8 mouse cellular contexts compared by ENCODE assay signal in genomic region chr8:70374318-70374927, GRCm38 (mm10). TPM values are rescaled to one million over a fixed set of nuclear protein-coding genes. Genes with fewer than 3 reads are reported as not detected.
DNase-seq lines count a peak whose midpoint lies in the region; ATAC-seq and TF ChIP-seq lines count a peak whose summit lies in the region.

No protein-coding gene starts in this region.

- no peak overlapping the region for H3K27ac ChIP-seq in MEL (ENCODE audit: control insufficient read depth, low read depth, low read length)
- no peak overlapping the region for H3K27ac ChIP-seq in forebrain, embryonic 12.5 days
- peak overlapping the region; percentile 27; the same call in 1 of the 2 replicates for H3K27ac ChIP-seq in limb, embryonic 10.5 days
- H3K27ac ChIP-seq in midbrain, embryonic 10.5 days (replicated peaks): no peak overlapping the region

- TF ChIP-seq EP300 in MEL (IDR thresholded peaks at IDR 0.05; ENCODE audit: low read depth in 1 of 2, low read length in 2 of 2): no peak

- ATAC-seq in cerebellum, adult (ENCODE audit: insufficient number of reproducible peaks, low FRiP score, low TSS enrichment): peak; percentile 50; the same call in 1 of the 2 replicates
- peak; percentile 57 for ATAC-seq in forebrain, embryonic 12.5 days (ENCODE audit: low FRiP score)

- WGBS in forebrain, embryonic 12.5 days: 1% methylated on average over 52 of the region's 53 CpGs
- WGBS in limb, embryonic 10.5 days: 1% methylated on average over 53 of the region's 53 CpGs
- WGBS in midbrain, embryonic 10.5 days: under 1% methylated on average over 53 of the region's 53 CpGs

- H3K4me2 ChIP-seq in forebrain, embryonic 12.5 days: peak overlapping the region; percentile 50

- TF ChIP-seq RAD21 in MEL (IDR thresholded peaks at IDR 0.05; ENCODE audit: low read depth, low read length): no peak

- intact Hi-C loops in heart, postnatal 25 days (cut with DNase I): no loop called here

- H3K4me3 ChIP-seq in MEL (ENCODE audit: control insufficient read depth in 1 of 2, insufficient read depth in 1 of 2, low read depth in 2 of 2, low read length in 2 of 2): peak overlapping the region; percentile 73 to 83
- peak overlapping the region; percentile 37 for H3K4me3 ChIP-seq in forebrain, embryonic 12.5 days (replicated peaks)
- peak overlapping the region; percentile 48 for H3K4me3 ChIP-seq in limb, embryonic 10.5 days
- peak overlapping the region; percentile 51 for H3K4me3 ChIP-seq in midbrain, embryonic 10.5 days

- TF ChIP-seq CTCF in MEL (IDR thresholded peaks at IDR 0.05 in 2 of 3, conservative IDR thresholded peaks at IDR 0.05 in 1 of 3; ENCODE audit: control insufficient read depth in 1 of 3, insufficient read depth in 1 of 3, low read depth in 2 of 3, low read length in 3 of 3, poor library complexity in 1 of 3, severe bottlenecking in 1 of 3): no peak

- no peaks in the 10 kb centered on the region for H3K9me3 ChIP-seq in MEL (replicated peaks; ENCODE audit: insufficient read depth, low read length)
- no peaks in the 10 kb centered on the region for H3K9me3 ChIP-seq in forebrain, embryonic 12.5 days
- no peaks in the 10 kb centered on the region for H3K9me3 ChIP-seq in limb, embryonic 10.5 days (replicated peaks)
- H3K9me3 ChIP-seq in midbrain, embryonic 10.5 days (replicated peaks): no peaks in the 10 kb centered on the region

- no peaks in the 10 kb centered on the region for H3K79me2 ChIP-seq in MEL (ENCODE audit: control insufficient read depth, insufficient read depth, low read length, poor library complexity)

- H3K36me3 ChIP-seq in MEL (ENCODE audit: control insufficient read depth in 1 of 2, insufficient read depth in 2 of 2, low read length in 2 of 2): no peaks in the 10 kb centered on the region
- no peaks in the 10 kb centered on the region for H3K36me3 ChIP-seq in forebrain, embryonic 12.5 days (replicated peaks)
- H3K36me3 ChIP-seq in limb, embryonic 10.5 days: no peaks in the 10 kb centered on the region
- no peaks in the 10 kb centered on the region for H3K36me3 ChIP-seq in midbrain, embryonic 10.5 days

- no peaks in the 10 kb centered on the region for H3K27me3 ChIP-seq in MEL (ENCODE audit: control insufficient read depth in 1 of 2, insufficient read depth in 2 of 2, low read length in 2 of 2)
- H3K27me3 ChIP-seq in forebrain, embryonic 12.5 days: peaks cover 95% of the 10 kb centered on the region
- H3K27me3 ChIP-seq in limb, embryonic 10.5 days (ENCODE audit: low read depth, poor library complexity, severe bottlenecking): peaks cover 96% of the 10 kb centered on the region
- H3K27me3 ChIP-seq in midbrain, embryonic 10.5 days (ENCODE audit: low read depth, poor library complexity, severe bottlenecking): peaks cover 95% of the 10 kb centered on the region

- peak overlapping the region; percentile 56 for H3K9ac ChIP-seq in MEL (ENCODE audit: control insufficient read depth, low read depth, low read length, poor library complexity, severe bottlenecking)
- H3K9ac ChIP-seq in forebrain, embryonic 12.5 days: no peak overlapping the region

- peaks cover 0 to 8% of the 10 kb centered on the region in 2 experiments; a peak in 2 of 4 replicates for H3K4me1 ChIP-seq in MEL (ENCODE audit: control insufficient read depth in 1 of 2, insufficient read depth in 2 of 2, low read length in 2 of 2)
- H3K4me1 ChIP-seq in forebrain, embryonic 12.5 days: peaks cover 25% of the 10 kb centered on the region
- peaks cover 54% of the 10 kb centered on the region for H3K4me1 ChIP-seq in limb, embryonic 10.5 days
- H3K4me1 ChIP-seq in midbrain, embryonic 10.5 days: peaks cover 36% of the 10 kb centered on the region

- DNase-seq in MEL (ENCODE audit: low read depth, low spot score): peak; percentile 82
- DNase-seq in heart, postnatal 25 days (ENCODE audit: low spot score): peak; percentile 64
- DNase-seq in limb, embryonic 10.5 days (ENCODE audit: low spot score): peak; percentile 82
- peak; percentile 68 for DNase-seq in midbrain, embryonic 10.5 days (ENCODE audit: low spot score)
- DNase-seq in spleen, postnatal 10 days (ENCODE audit: low spot score in 2 of 2): peak; percentile 60 to 81
- no peak for DNase-seq in adipocyte (ENCODE audit: low spot score)

- TF ChIP-seq POLR2A in MEL (IDR thresholded peaks at IDR 0.05; ENCODE audit: control insufficient read depth in 1 of 2, insufficient read depth in 1 of 2, low read depth in 1 of 2, low read length in 2 of 2, poor library complexity in 1 of 2): peak in 1 of 2 experiments; percentile 33; a peak in 1 of 4 replicates

TF ChIP-seq in MEL, 35 proteins besides CTCF, POLR2A, EP300 and RAD21:
- TF ChIP-seq MXI1 (IDR thresholded peaks at IDR 0.05; ENCODE audit: low read depth, low read length) (0 out of 2 replicates have a peak, but pooled peaks have one; percentile 19), ETS1 (IDR thresholded peaks at IDR 0.05; ENCODE audit: low read depth, low read length) (no peak)

RNA-seq across cellular contexts. Expression of gene Comp, which starts 1.1 kb away (rescaled TPM):
- not detected in 2 replicates for total RNA-seq in MEL (2012; rRNA removed)
- polyA plus RNA-seq in MEL (2012; ENCODE audit: insufficient read depth in 1 of 2, insufficient read length in 2 of 2, low read depth in 1 of 2, low replicate concordance in 2 of 2, missing spikeins in 1 of 2): under 1 TPM in 1 of 2 experiments, not detected in 1; 0.54 TPM
- 0.08 and 0.34 TPM in 2 replicates for polyA plus RNA-seq in forebrain, embryonic 12.5 days (2016; fragmentation: Nextera tagmentation; extraction: Ambion mirVana)
- total RNA-seq in heart, postnatal 25 days (2021): 1 to 10 TPM; 6.1 to 7.0 TPM
- 0.08 and 0.35 TPM in 2 replicates for polyA plus RNA-seq in limb, embryonic 10.5 days (2016; fragmentation: Nextera tagmentation; extraction: Ambion mirVana)
- polyA plus RNA-seq in midbrain, embryonic 10.5 days (2016; fragmentation: Nextera tagmentation; extraction: Ambion mirVana): 0.37 and 0.39 TPM in 2 replicates

RNA-seq across cellular contexts. Expression of gene Upf1, which starts 21.3 kb away (rescaled TPM):
- total RNA-seq in MEL (2012; rRNA removed): 55.4 and 56.3 TPM in 2 replicates
- 100 to 1,000 TPM in 1 of 2 experiments, 10 to 100 TPM in 1; 89.5 to 289 TPM for polyA plus RNA-seq in MEL (2012; ENCODE audit: insufficient read depth in 1 of 2, insufficient read length in 2 of 2, low read depth in 1 of 2, low replicate concordance in 2 of 2, missing spikeins in 1 of 2)
- polyA plus RNA-seq in forebrain, embryonic 12.5 days (2016; fragmentation: Nextera tagmentation; extraction: Ambion mirVana): 26.9 and 29.5 TPM in 2 replicates
- 10 to 100 TPM; 43.2 to 46.3 TPM for total RNA-seq in heart, postnatal 25 days (2021)
- polyA plus RNA-seq in limb, embryonic 10.5 days (2016; fragmentation: Nextera tagmentation; extraction: Ambion mirVana): 25.6 and 26.7 TPM in 2 replicates
- polyA plus RNA-seq in midbrain, embryonic 10.5 days (2016; fragmentation: Nextera tagmentation; extraction: Ambion mirVana): 16.8 and 19.1 TPM in 2 replicates

RNA-seq across cellular contexts. Expression of gene Gdf1, which starts 44.8 kb away (rescaled TPM):
- 1.9 and 2.6 TPM in 2 replicates for total RNA-seq in MEL (2012; rRNA removed)
- polyA plus RNA-seq in MEL (2012; ENCODE audit: insufficient read depth in 1 of 2, insufficient read length in 2 of 2, low read depth in 1 of 2, low replicate concordance in 2 of 2, missing spikeins in 1 of 2): 1 to 10 TPM in 1 of 2 experiments, not detected in 1; 1.9 TPM
- 1.8 and 4.2 TPM in 2 replicates for polyA plus RNA-seq in forebrain, embryonic 12.5 days (2016; fragmentation: Nextera tagmentation; extraction: Ambion mirVana)
- total RNA-seq in heart, postnatal 25 days (2021): under 1 TPM in 1 of 2 experiments, not detected in 1; 0.21 TPM
- polyA plus RNA-seq in limb, embryonic 10.5 days (2016; fragmentation: Nextera tagmentation; extraction: Ambion mirVana): 7.9 and 13.8 TPM in 2 replicates
- 3.8 and 5.7 TPM in 2 replicates for polyA plus RNA-seq in midbrain, embryonic 10.5 days (2016; fragmentation: Nextera tagmentation; extraction: Ambion mirVana)

RNA-seq across cellular contexts. Expression of gene Cers1, which starts 58.8 kb away (rescaled TPM):
- 3.4 and 5.0 TPM in 2 replicates for total RNA-seq in MEL (2012; rRNA removed)
- 1 to 10 TPM in 1 of 2 experiments, not detected in 1; 7.7 TPM for polyA plus RNA-seq in MEL (2012; ENCODE audit: insufficient read depth in 1 of 2, insufficient read length in 2 of 2, low read depth in 1 of 2, low replicate concordance in 2 of 2, missing spikeins in 1 of 2)
- polyA plus RNA-seq in forebrain, embryonic 12.5 days (2016; fragmentation: Nextera tagmentation; extraction: Ambion mirVana): 14.9 and 16.2 TPM in 2 replicates
- under 1 TPM; 0.31 to 0.39 TPM for total RNA-seq in heart, postnatal 25 days (2021)
- 3.2 and 4.6 TPM in 2 replicates for polyA plus RNA-seq in limb, embryonic 10.5 days (2016; fragmentation: Nextera tagmentation; extraction: Ambion mirVana)
- 4.6 and 5.3 TPM in 2 replicates for polyA plus RNA-seq in midbrain, embryonic 10.5 days (2016; fragmentation: Nextera tagmentation; extraction: Ambion mirVana)
